Mouse (Mus musculus) megakaryocyte, adult 5-6 weeks (primary cell): Measurements from ENCODE around the gene Atxn7l3. TPM values are rescaled to one million over a fixed set of nuclear protein-coding genes. Genes with fewer than 3 reads are reported as not detected.
A peak's percentile ranks its signal among the peaks of the same experiment; 100 is the strongest.
"Not testable (repeated sequence)": the region's sequence is repeated elsewhere in the genome, so short reads cannot be mapped to it uniquely, and the experiment has no call there.

Experiments
- ATAC-seq: 2 replicates; pipeline ENCODE4 v1.8.0; 2016; ENCODE audit warnings: mild to moderate bottlenecking, inconsistent platforms; ENCODE audit not compliant: poor library complexity, severe bottlenecking
- total RNA-seq, 2 experiments: library from RNA; stranded (forward) in 1 of 2; stranded (reverse) in 1 of 2; fragments of 153-499, 151-499 nt in 1 of 2; fragments of 221-1000, 200-1000 nt in 1 of 2; gene quantifications; 2 replicates each; pipeline versions ENCODE4 v1.2.3 to v1.2.4; 2015 to 2017

Atxn7l3 gene
- total RNA-seq, 2 experiments from 2014 or later, result 25.7 to 26.9 TPM

GRCm38 (mm10) chr11:102295598-102296471, 596 bp downstream of the Atxn7l3 start:
- ATAC-seq, result peak; percentile 6

GRCm38 (mm10) chr11:102294887-102295597, 1.4 kb downstream of the Atxn7l3 start:
- ATAC-seq, result peak; percentile 39

DNA sequence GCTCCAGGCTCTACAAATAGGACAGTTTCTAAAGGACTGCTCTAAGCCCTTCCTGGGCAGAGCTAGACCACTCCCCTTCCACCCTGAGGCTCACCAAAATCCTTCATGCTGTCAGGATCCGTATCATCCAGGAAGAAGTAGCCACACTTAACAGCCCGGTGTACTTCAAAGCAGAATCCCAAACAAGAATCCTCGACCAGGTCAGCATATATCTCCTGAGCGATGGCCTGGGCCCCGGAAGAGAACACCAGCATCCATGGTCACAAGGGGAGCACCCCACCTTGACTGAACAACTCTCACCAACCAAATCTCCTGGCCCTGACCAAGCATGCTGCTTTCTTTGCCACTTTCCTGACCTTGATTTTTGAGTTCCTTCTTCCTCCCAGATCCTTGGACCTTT, 2.0 kb downstream of the Atxn7l3 start:
- ATAC-seq, result no peak

DNA sequence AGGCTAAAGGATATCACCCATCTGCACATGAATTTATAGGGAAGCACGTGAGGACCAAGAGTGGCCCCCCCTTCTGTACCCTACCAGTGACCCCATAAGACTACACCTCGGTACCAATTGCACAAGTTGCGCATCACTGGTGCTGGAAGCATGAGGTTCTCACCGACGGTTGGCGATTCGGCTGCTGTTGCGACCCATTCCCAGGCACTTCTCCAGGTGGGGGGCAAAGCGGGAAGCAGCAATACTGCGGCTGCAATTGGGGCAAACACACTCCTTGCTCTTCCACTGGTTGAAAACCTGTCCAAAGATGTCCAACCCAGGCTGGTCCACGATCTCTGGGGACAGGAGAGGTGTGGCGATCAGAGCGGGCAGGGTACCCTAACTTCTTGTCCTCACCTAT, 2.5 kb downstream of the Atxn7l3 start:
- no peak for ATAC-seq

- no peak for ATAC-seq
These were observed 5.3 kb downstream of the Atxn7l3 start for GRCm38 (mm10) chr11:102291051-102291535.

GRCm38 (mm10) chr11:102290141-102290540, 6.3 kb downstream of the Atxn7l3 start:
- ATAC-seq, result no peak

GRCm38 (mm10) chr11:102289511-102290100, 6.8 kb downstream of the Atxn7l3 start:
- no peak for ATAC-seq

DNA sequence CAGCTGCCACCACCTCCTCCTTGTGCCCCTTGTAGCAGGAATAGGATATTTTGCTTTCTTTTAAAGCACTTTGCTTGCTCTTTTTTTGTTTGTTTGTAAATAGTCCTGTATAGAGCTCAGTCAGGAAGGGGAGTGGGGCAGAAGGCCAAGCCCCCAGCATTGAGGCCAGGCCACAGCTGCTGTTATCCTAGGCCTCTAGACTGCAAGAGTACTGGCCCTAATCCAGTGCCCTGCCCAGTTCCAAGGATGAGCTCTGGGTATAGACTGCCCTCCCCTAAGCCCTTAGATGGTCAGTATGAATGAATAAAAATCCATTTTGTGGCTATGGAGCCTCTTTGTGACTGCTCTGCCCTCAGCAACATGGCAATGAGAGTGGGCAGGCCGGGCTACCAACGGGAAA, 7.5 kb downstream of the Atxn7l3 start:
- ATAC-seq, result no peak

DNA sequence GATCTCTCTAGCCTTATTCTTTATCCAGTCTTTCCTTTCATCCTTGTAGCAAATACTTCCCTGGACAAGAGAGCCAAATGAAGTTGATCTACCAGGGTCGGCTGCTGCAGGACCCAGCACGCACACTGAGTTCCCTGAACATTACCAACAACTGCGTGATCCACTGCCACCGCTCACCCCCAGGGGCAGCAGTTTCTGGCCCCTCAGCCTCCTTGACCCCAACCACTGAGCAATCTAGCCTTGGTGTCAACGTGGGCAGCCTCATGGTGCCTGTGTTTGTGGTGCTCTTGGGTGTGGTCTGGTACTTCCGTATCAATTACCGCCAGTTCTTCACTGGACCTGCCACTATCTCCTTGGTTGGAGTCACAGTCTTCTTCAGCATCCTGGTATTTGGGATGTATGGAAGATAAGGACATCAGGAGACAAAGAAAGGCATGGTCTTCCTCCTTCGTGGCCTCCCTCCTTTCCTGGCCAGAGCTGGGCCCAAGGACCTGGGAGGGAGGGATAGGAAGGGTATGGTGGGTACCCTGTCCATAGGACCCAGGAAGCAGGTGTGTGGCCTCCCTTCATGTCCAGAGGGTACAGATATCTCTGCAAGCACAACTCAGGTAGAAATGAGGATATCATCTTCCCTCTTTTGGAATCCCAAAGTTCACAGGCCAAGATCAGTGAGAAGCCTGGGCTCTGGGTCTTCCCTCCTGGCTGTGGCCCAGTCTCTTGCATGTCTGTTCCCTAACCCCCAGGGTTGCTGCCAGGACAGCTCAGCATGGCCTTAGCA, 8.2 kb downstream of the Atxn7l3 start:
- no peak for ATAC-seq

DNA sequence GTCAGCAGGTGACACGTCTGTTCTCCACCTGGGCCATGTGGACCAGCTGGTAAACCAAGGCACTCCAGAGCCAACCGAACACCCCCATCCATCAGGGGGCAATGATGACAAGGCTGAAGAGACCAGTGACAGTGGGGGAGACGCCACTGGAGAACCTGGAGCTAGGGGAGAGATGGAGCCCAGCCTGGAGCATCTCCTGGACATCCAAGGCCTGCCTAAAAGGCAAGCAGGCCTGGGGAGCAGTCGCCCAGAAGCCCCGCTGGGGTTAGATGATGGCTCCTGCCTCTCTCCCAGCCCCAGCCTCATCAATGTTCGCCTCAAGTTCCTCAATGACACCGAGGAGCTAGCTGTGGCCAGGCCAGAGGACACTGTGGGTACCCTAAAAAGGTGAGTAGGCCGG, 8.9 kb downstream of the Atxn7l3 start:
- ATAC-seq, result no peak

DNA sequence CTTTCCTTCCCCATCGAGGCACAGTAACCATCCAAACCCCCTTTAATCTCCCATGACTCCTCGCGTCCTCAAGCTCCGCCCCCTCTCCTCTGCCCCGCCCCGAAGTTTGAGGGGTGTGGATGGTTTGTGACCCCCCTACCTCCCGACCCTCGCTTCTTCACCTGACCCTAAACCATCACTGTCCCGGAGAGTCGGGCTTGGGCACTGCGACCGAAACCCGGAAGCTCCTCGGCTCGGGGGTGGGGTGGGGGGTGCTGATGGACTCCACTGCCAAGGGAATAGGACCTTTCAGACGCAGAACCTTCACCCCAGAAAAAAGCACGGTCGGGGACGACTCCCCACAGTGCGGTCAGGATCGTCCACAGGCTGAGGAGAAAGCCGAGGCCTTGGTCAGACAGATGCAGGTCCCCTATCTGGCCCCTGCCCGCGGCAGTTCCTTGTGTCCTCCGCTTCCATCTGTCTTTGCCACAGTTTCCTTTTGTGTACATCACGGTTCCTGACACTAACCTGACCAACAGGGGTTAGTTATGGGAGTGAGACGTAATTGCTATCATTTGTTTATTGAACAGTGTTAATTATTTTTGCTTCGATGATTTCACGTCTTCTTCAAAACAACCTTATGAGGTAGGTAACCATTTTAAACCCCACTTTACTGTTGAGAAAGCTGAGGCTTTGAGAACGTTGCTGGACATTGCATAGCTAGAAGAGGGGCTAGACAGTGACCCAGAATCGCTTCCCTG, 11.2 kb downstream of the Atxn7l3 start:
- peak; percentile 67 for ATAC-seq

GRCm38 (mm10) chr11:102284501-102285094, 11.8 kb downstream of the Atxn7l3 start, which contains the start of gene Tmub2:
Tmub2 (plus strand) TSS chr11:102284931.
- peak; percentile 88 for ATAC-seq

- no peak for ATAC-seq
These were observed 12.5 kb downstream of the Atxn7l3 start for GRCm38 (mm10) chr11:102283922-102284321.

GRCm38 (mm10) chr11:102280267-102280666, 16.2 kb downstream of the Atxn7l3 start:
- not testable (repeated sequence) for ATAC-seq

- ATAC-seq, result no peak
These were observed 16.8 kb downstream of the Atxn7l3 start for GRCm38 (mm10) chr11:102279595-102279994.

GRCm38 (mm10) chr11:102277754-102278153, 18.7 kb downstream of the Atxn7l3 start:
- ATAC-seq, result no peak

DNA sequence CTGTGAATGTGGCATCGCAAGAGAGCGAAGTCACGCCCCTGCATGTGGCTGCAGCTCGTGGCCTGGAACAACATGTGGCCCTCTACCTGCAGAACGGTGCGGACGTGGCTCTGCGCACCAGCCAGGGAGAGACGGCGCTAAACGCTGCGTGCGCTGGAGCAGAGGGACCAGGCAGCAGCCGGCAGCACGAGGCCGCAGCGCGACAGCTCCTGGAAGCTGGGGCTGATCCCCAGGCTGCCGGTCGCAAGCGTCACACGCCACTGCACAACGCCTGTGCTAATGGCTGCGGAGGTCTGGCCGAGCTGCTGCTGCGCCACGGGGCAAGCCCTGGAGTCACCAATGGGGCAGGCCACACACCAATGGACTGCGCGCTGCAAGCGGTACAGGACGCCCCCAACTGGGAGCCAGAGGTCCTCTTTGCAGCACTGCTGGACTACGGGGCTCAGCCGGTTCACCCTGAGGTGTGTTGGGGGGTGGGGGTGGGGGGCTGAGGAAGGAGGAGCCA, 20.0 kb downstream of the Atxn7l3 start:
- ATAC-seq, result peak; percentile 51

GRCm38 (mm10) chr11:102268520-102269244, 27.7 kb downstream of the Atxn7l3 start, which contains the start of gene Asb16:
Asb16 (plus strand) TSS chr11:102268743.
- ATAC-seq, result no peak

- peak; percentile 87 for ATAC-seq
These were observed 29.0 kb downstream of the Atxn7l3 start for GRCm38 (mm10) chr11:102267480-102267879.
